Mouse (Mus musculus) heart, embryonic 10.5 days (tissue): ENCODE results near the gene Zfp568. TPM values are rescaled to one million over a fixed set of nuclear protein-coding genes. Genes with fewer than 3 reads are reported as not detected.

ENCODE experiments used
- polyA plus RNA-seq: library from polyadenylated mRNA; unstranded; fragments of >200 nt; fragmentation: Nextera tagmentation; extraction: Ambion mirVana; gene quantifications from 2 replicates; pipeline ENCODE4 v1.2.1, GENCODE M21; 2016

The Zfp568 gene
- polyA plus RNA-seq, 1 experiment from 2014 or later = 32.0 TPM

Other genes starting within 250 kb of the Zfp568 start
- 8.3 and 9.8 TPM in 2 replicates for gene Zfp84, start 215.4 kb upstream of the Zfp568 start, polyA plus RNA-seq
- 3.7 and 3.8 TPM in 2 replicates for gene Zfp30, start 200.0 kb upstream of the Zfp568 start, polyA plus RNA-seq
- 10.5 and 10.8 TPM in 2 replicates for gene Zfp790, start 167.8 kb upstream of the Zfp568 start, polyA plus RNA-seq
- 4.4 and 5.7 TPM in 2 replicates for gene Zfp940, start 130.3 kb upstream of the Zfp568 start, polyA plus RNA-seq
- 3.7 and 6.3 TPM in 2 replicates for gene Zfp420, start 124.0 kb upstream of the Zfp568 start, polyA plus RNA-seq
- 8.2 and 9.5 TPM in 2 replicates for gene Zfp27, start 77.4 kb upstream of the Zfp568 start, polyA plus RNA-seq
- gene Zfp383, start 75.7 kb upstream of the Zfp568 start, polyA plus RNA-seq = 2.1 and 3.7 TPM in 2 replicates
- gene Zfp74, start 29.9 kb upstream of the Zfp568 start, polyA plus RNA-seq = 10.3 and 10.9 TPM in 2 replicates
- gene Zfp14, start 67.4 kb downstream of the Zfp568 start, polyA plus RNA-seq = 2.7 and 3.2 TPM in 2 replicates
- gene Zfp82, start 88.9 kb downstream of the Zfp568 start, polyA plus RNA-seq = 4.5 and 5.2 TPM in 2 replicates
- 0.34 and 1.0 TPM in 2 replicates for gene Gm26920, start 106.5 kb downstream of the Zfp568 start, polyA plus RNA-seq
- gene Zfp566, start 106.6 kb downstream of the Zfp568 start, polyA plus RNA-seq = 7.0 and 10.7 TPM in 2 replicates
- 79.8 and 91.7 TPM in 2 replicates for gene Zfp260, start 110.8 kb downstream of the Zfp568 start, polyA plus RNA-seq
- 9.5 and 10.8 TPM in 2 replicates for gene Zfp382, start 138.0 kb downstream of the Zfp568 start, polyA plus RNA-seq
- 8.6 and 9.5 TPM in 2 replicates for gene Zfp146, start 185.8 kb downstream of the Zfp568 start, polyA plus RNA-seq
- 163 and 277 TPM in 2 replicates for gene Cox7a1, start 200.2 kb downstream of the Zfp568 start, polyA plus RNA-seq
- gene Capns1, start 214.9 kb downstream of the Zfp568 start, polyA plus RNA-seq = 76.6 and 84.1 TPM in 2 replicates
- gene Polr2i, start 248.0 kb downstream of the Zfp568 start, polyA plus RNA-seq = 122 and 127 TPM in 2 replicates
- 212 and 246 TPM in 2 replicates for gene Tbcb, start 248.3 kb downstream of the Zfp568 start, polyA plus RNA-seq